Mouse (Mus musculus): Measurements from ENCODE around the gene Tnnt3. TPM values are rescaled to one million over a fixed set of nuclear protein-coding genes. Genes with fewer than 3 reads are reported as not detected.
A peak's percentile ranks its signal among the peaks of the same experiment; 100 is the strongest.

Tnnt3 gene
- polyA plus RNA-seq, 1 experiment from 2014 or later, result 8.0 TPM

DNA sequence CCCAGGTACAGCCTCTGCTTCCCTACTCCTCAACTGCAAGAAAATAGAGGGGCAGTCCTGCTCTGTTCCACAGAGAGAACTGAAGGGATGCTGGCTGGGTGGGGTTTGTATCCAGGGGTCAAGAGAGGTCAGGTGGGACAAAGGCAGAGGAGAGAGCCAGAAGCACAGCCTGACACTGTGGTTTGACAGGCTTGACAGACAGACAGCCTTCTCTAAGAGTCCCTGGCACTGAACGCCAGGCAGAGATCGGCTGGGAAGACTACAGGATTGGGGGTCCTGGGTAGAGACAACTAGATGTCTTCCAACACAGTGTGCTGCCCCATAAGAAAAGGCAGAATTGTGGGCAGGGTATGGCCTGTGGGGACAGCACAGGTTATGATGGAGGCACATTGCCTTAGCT is 20.1 kb upstream of the Tnnt3 start:
- H3K4me3 ChIP-seq (ENCODE audit: low read depth, low read length), result no peak overlapping the region
- H3K36me3 ChIP-seq (ENCODE audit: control insufficient read depth, insufficient read depth, low read length), result no peaks in the 10 kb centered on the region; the same call in 1 of the 2 replicates
- ATAC-seq (ENCODE audit: insufficient number of reproducible peaks, low FRiP score, low TSS enrichment, low read depth) (no peak), DNase-seq (ENCODE audit: low spot score) (no peak)
- peaks cover 28% of the 10 kb centered on the region for H3K4me1 ChIP-seq (ENCODE audit: control insufficient read depth, insufficient read depth, low read length)
- no peak overlapping the region for H3K9ac ChIP-seq (ENCODE audit: low read length)
- no peak overlapping the region for H3K27ac ChIP-seq (replicated peaks; ENCODE audit: low read depth, low read length)
- H3K9me3 ChIP-seq (ENCODE audit: control insufficient read depth, low read length), result no peaks in the 10 kb centered on the region
- H3K27me3 ChIP-seq (ENCODE audit: control insufficient read depth, insufficient read depth, low read length), result no peaks in the 10 kb centered on the region
- 77% methylated on average over 2 of the region's 2 CpGs for WGBS
- H3K4me2 ChIP-seq (ENCODE audit: low read depth, severe bottlenecking), result no peak overlapping the region

DNA sequence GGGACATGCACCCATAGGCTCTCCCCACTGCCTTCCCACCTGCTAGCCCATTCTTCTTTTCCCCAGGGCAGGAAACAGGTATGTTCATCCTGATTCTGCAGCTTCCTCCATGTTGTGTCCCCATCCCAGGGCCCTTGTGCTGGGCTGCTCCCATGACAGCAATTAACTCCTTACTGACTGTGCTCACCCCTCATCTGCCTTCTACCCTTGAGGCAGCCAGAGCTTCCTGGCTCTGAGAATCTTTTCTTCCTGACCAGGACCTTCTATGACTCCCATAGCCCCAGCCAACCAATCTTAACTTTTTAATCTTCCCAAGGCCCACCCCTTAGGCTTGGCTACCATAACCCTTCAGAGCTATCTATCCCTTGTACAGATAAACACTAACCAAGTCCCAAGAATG is 19.3 kb upstream of the Tnnt3 start:
- Histone ChIP-seq H3K27me3 (ENCODE audit: control insufficient read depth, insufficient read depth, low read length) (no peaks in the 10 kb centered on the region), H3K4me3 (ENCODE audit: low read depth, low read length) (no peak overlapping the region), H3K27ac (replicated peaks; ENCODE audit: low read depth, low read length) (no peak overlapping the region), H3K4me2 (ENCODE audit: low read depth, severe bottlenecking) (no peak overlapping the region), H3K4me1 (ENCODE audit: control insufficient read depth, insufficient read depth, low read length) (peaks cover 32% of the 10 kb centered on the region), H3K9me3 (ENCODE audit: control insufficient read depth, low read length) (no peaks in the 10 kb centered on the region), H3K36me3 (ENCODE audit: control insufficient read depth, insufficient read depth, low read length) (no peaks in the 10 kb centered on the region; the same call in 1 of the 2 replicates), H3K9ac (ENCODE audit: low read length) (no peak overlapping the region)
- DNase-seq (ENCODE audit: low spot score), result no peak
- ATAC-seq (ENCODE audit: insufficient number of reproducible peaks, low FRiP score, low TSS enrichment, low read depth), result no peak

- H3K4me1 ChIP-seq (ENCODE audit: control insufficient read depth, insufficient read depth, low read length), result peaks cover 38% of the 10 kb centered on the region
- no peak overlapping the region for H3K9ac ChIP-seq (ENCODE audit: low read length)
These were observed 18.8 kb upstream of the Tnnt3 start for GRCm38 (mm10) chr7:142479886-142480285.

GRCm38 (mm10) chr7:142480661-142481060 is 18.0 kb upstream of the Tnnt3 start:
- H3K9ac ChIP-seq (ENCODE audit: low read length), result no peak overlapping the region
- H3K9me3 ChIP-seq (ENCODE audit: control insufficient read depth, low read length), result no peaks in the 10 kb centered on the region
- H3K27ac ChIP-seq (replicated peaks; ENCODE audit: low read depth, low read length), result peak overlapping the region; percentile 87
- ATAC-seq (ENCODE audit: insufficient number of reproducible peaks, low FRiP score, low TSS enrichment, low read depth) (no peak), DNase-seq (ENCODE audit: low spot score) (no peak)
- H3K36me3 ChIP-seq (ENCODE audit: control insufficient read depth, insufficient read depth, low read length), result no peaks in the 10 kb centered on the region; the same call in 1 of the 2 replicates
- H3K4me3 ChIP-seq (ENCODE audit: low read depth, low read length), result no peak overlapping the region
- WGBS, result 96% methylated on average over 3 of the region's 3 CpGs
- peaks cover 41% of the 10 kb centered on the region for H3K4me1 ChIP-seq (ENCODE audit: control insufficient read depth, insufficient read depth, low read length)
- H3K4me2 ChIP-seq (ENCODE audit: low read depth, severe bottlenecking), result no peak overlapping the region
- no peaks in the 10 kb centered on the region for H3K27me3 ChIP-seq (ENCODE audit: control insufficient read depth, insufficient read depth, low read length)

More at GRCm38 (mm10) chr7:142479886-142480285, 18.8 kb upstream of the Tnnt3 start:
- H3K36me3 ChIP-seq (ENCODE audit: control insufficient read depth, insufficient read depth, low read length), result no peaks in the 10 kb centered on the region; the same call in 1 of the 2 replicates
- no peaks in the 10 kb centered on the region for H3K27me3 ChIP-seq (ENCODE audit: control insufficient read depth, insufficient read depth, low read length)
- H3K4me3 ChIP-seq (ENCODE audit: low read depth, low read length), result no peak overlapping the region
- H3K9me3 ChIP-seq (ENCODE audit: control insufficient read depth, low read length), result no peaks in the 10 kb centered on the region
- no peak for DNase-seq (ENCODE audit: low spot score)
- ATAC-seq (ENCODE audit: insufficient number of reproducible peaks, low FRiP score, low TSS enrichment, low read depth), result no peak
- H3K4me2 ChIP-seq (ENCODE audit: low read depth, severe bottlenecking), result no peak overlapping the region
- H3K27ac ChIP-seq (replicated peaks; ENCODE audit: low read depth, low read length), result 0 out of 2 replicates have a peak overlapping the region, but pooled peaks have one; percentile 3
- 94% methylated on average over 3 of the region's 3 CpGs for WGBS

DNA sequence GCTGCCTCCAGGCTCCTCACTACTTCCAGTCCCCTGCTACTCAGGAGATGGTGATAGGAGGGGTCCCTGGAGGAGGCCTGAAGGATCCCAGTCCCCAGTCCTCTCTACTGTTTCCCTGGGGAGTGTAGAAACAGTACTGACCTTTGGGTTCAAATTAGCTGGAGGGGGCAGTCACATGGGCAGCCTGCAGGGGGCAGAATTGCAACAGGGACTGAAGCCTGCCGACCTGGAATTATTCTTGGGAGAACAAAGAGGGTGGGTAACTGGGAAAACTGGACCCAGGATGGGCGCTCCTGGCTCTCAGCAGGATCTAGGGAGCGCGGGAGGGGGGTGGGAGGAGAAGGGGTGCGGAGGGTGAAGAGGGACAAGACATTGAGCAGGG is 17.5 kb upstream of the Tnnt3 start:
- Histone ChIP-seq H3K27ac (replicated peaks; ENCODE audit: low read depth, low read length) (peak overlapping the region; percentile 87), H3K4me2 (ENCODE audit: low read depth, severe bottlenecking) (peak overlapping the region; percentile 47), H3K27me3 (ENCODE audit: control insufficient read depth, insufficient read depth, low read length) (no peaks in the 10 kb centered on the region), H3K36me3 (ENCODE audit: control insufficient read depth, insufficient read depth, low read length) (no peaks in the 10 kb centered on the region; the same call in 1 of the 2 replicates), H3K4me3 (ENCODE audit: low read depth, low read length) (peak overlapping the region; percentile 14), H3K9ac (ENCODE audit: low read length) (peak overlapping the region; percentile 74), H3K4me1 (ENCODE audit: control insufficient read depth, insufficient read depth, low read length) (peaks cover 46% of the 10 kb centered on the region), H3K9me3 (ENCODE audit: control insufficient read depth, low read length) (no peaks in the 10 kb centered on the region)
- DNase-seq (ENCODE audit: low spot score), result peak; percentile 89
- no peak for ATAC-seq (ENCODE audit: insufficient number of reproducible peaks, low FRiP score, low TSS enrichment, low read depth)
- 6% methylated on average over 5 of the region's 5 CpGs for WGBS

- H3K27me3 ChIP-seq (ENCODE audit: control insufficient read depth, insufficient read depth, low read length), result no peaks in the 10 kb centered on the region
- no peaks in the 10 kb centered on the region for H3K9me3 ChIP-seq (ENCODE audit: control insufficient read depth, low read length)
- H3K4me2 ChIP-seq (ENCODE audit: low read depth, severe bottlenecking), result peak overlapping the region; percentile 47
- peak; percentile 82 for DNase-seq (ENCODE audit: low spot score)
- H3K9ac ChIP-seq (ENCODE audit: low read length), result peak overlapping the region; percentile 74
- peaks cover 51% of the 10 kb centered on the region for H3K4me1 ChIP-seq (ENCODE audit: control insufficient read depth, insufficient read depth, low read length)
- peak overlapping the region; percentile 14 for H3K4me3 ChIP-seq (ENCODE audit: low read depth, low read length)
- H3K27ac ChIP-seq (replicated peaks; ENCODE audit: low read depth, low read length), result peak overlapping the region; percentile 87
- peak; percentile 81 for ATAC-seq (ENCODE audit: insufficient number of reproducible peaks, low FRiP score, low TSS enrichment, low read depth)
- 2% methylated on average over 22 of the region's 22 CpGs for WGBS
- no peaks in the 10 kb centered on the region; the same call in 1 of the 2 replicates for H3K36me3 ChIP-seq (ENCODE audit: control insufficient read depth, insufficient read depth, low read length)
These were observed 16.9 kb upstream of the Tnnt3 start for GRCm38 (mm10) chr7:142481568-142482255.

DNA sequence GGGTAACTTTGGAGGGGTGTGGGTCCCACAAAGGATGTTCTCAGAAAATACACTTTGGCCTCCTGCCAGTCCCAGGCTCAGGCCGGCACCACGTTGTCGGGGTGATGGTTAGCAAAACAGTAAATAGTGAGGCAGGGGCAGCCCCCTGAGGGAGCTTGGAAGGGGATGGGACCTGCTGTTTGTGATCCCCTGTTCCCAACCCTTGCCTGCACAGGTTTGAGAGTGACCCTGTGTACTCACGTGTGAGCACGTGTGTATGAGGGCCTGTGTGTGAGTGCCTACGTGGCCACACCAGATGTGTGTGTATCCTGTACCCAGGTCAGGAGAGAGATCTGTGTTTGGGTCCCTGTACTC is 16.4 kb upstream of the Tnnt3 start:
- peak overlapping the region; percentile 14 for H3K4me3 ChIP-seq (ENCODE audit: low read depth, low read length)
- 14% methylated on average over 6 of the region's 6 CpGs for WGBS
- no peaks in the 10 kb centered on the region for H3K27me3 ChIP-seq (ENCODE audit: control insufficient read depth, insufficient read depth, low read length)
- peak overlapping the region; percentile 47 for H3K4me2 ChIP-seq (ENCODE audit: low read depth, severe bottlenecking)
- H3K9ac ChIP-seq (ENCODE audit: low read length), result peak overlapping the region; percentile 74
- no peaks in the 10 kb centered on the region; the same call in 1 of the 2 replicates for H3K36me3 ChIP-seq (ENCODE audit: control insufficient read depth, insufficient read depth, low read length)
- peaks cover 57% of the 10 kb centered on the region for H3K4me1 ChIP-seq (ENCODE audit: control insufficient read depth, insufficient read depth, low read length)
- ATAC-seq (ENCODE audit: insufficient number of reproducible peaks, low FRiP score, low TSS enrichment, low read depth) (peak; percentile 6; the same call in 1 of the 2 replicates), DNase-seq (ENCODE audit: low spot score) (peak; percentile 73)
- peak overlapping the region; percentile 87 for H3K27ac ChIP-seq (replicated peaks; ENCODE audit: low read depth, low read length)
- H3K9me3 ChIP-seq (ENCODE audit: control insufficient read depth, low read length), result no peaks in the 10 kb centered on the region

DNA sequence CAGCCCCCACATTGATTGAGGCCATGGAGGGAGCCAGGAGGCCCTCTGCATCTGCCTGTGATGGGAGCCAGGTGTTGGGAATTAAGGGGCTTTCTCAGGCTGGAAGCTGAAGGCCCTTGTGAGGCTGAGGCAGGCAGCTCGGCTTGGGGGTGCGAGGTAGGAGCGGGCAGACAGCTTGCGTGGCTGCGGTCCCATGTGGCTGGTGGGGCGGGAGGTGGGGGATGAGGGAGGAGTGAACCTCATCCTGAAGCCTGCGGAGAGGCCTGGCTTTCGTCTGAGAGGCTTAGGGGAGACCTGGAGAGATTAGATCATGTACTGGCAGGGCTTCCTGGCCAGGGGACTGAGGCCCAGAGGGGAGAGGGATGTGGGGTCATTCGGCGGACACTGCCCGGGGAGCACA is 15.5 kb upstream of the Tnnt3 start:
- peak overlapping the region; percentile 87 for H3K27ac ChIP-seq (replicated peaks; ENCODE audit: low read depth, low read length)
- peak; percentile 76 for DNase-seq (ENCODE audit: low spot score)
- no peak overlapping the region for H3K4me3 ChIP-seq (ENCODE audit: low read depth, low read length)
- no peaks in the 10 kb centered on the region for H3K27me3 ChIP-seq (ENCODE audit: control insufficient read depth, insufficient read depth, low read length)
- ATAC-seq (ENCODE audit: insufficient number of reproducible peaks, low FRiP score, low TSS enrichment, low read depth), result no peak
- no peak overlapping the region for H3K4me2 ChIP-seq (ENCODE audit: low read depth, severe bottlenecking)
- peaks cover 65% of the 10 kb centered on the region for H3K4me1 ChIP-seq (ENCODE audit: control insufficient read depth, insufficient read depth, low read length)
- H3K9me3 ChIP-seq (ENCODE audit: control insufficient read depth, low read length), result no peaks in the 10 kb centered on the region
- WGBS, result 22% methylated on average over 11 of the region's 11 CpGs
- no peaks in the 10 kb centered on the region; the same call in 1 of the 2 replicates for H3K36me3 ChIP-seq (ENCODE audit: control insufficient read depth, insufficient read depth, low read length)
- no peak overlapping the region for H3K9ac ChIP-seq (ENCODE audit: low read length)

Data from limb, embryonic 11.5 days (tissue).